Mouse (Mus musculus): ENCODE results near the gene Phyh. TPM values are rescaled to one million over a fixed set of nuclear protein-coding genes. Genes with fewer than 3 reads are reported as not detected.

Phyh gene
- polyA plus RNA-seq, 1 experiment from 2014 or later: 180 TPM

GRCm38 (mm10) chr2:4950986-4951385 lies 32.2 kb downstream of the Phyh start:
- Histone ChIP-seq H3K9ac (ENCODE audit: low read length) (no peak overlapping the region), H3K9me3 (ENCODE audit: control insufficient read depth, low read length) (no peaks in the 10 kb centered on the region), H3K36me3 (ENCODE audit: control insufficient read depth, insufficient read depth, low read length) (no peaks in the 10 kb centered on the region), H3K4me1 (replicated peaks; ENCODE audit: control insufficient read depth, insufficient read depth) (no peaks in the 10 kb centered on the region), H3K4me2 (replicated peaks; ENCODE audit: low read depth) (no peak overlapping the region), H3K27me3 (ENCODE audit: control insufficient read depth, insufficient read depth, low read length) (no peaks in the 10 kb centered on the region), H3K27ac (replicated peaks) (no peak overlapping the region), H3K4me3 (ENCODE audit: low read depth, low read length) (no peak overlapping the region)
- DNase-seq (ENCODE audit: low spot score): no peak
- TF ChIP-seq CTCF (IDR thresholded peaks at IDR 0.05; ENCODE audit: low read depth): no peak
- no peak for TF ChIP-seq EP300 (optimal IDR thresholded peaks at IDR 0.05)
- WGBS: 95% methylated on average over 2 of the region's 2 CpGs
- no peak for ATAC-seq (ENCODE audit: low FRiP score, low TSS enrichment)

GRCm38 (mm10) chr2:4954216-4954760 lies 35.5 kb downstream of the Phyh start:
- ATAC-seq (ENCODE audit: low FRiP score, low TSS enrichment) (no peak), DNase-seq (ENCODE audit: low spot score) (no peak)
- Histone ChIP-seq H3K9ac (ENCODE audit: low read length) (no peak overlapping the region), H3K9me3 (ENCODE audit: control insufficient read depth, low read length) (no peaks in the 10 kb centered on the region), H3K36me3 (ENCODE audit: control insufficient read depth, insufficient read depth, low read length) (no peaks in the 10 kb centered on the region), H3K27me3 (ENCODE audit: control insufficient read depth, insufficient read depth, low read length) (no peaks in the 10 kb centered on the region), H3K27ac (replicated peaks) (no peak overlapping the region), H3K4me2 (replicated peaks; ENCODE audit: low read depth) (no peak overlapping the region), H3K4me3 (ENCODE audit: low read depth, low read length) (no peak overlapping the region), H3K4me1 (replicated peaks; ENCODE audit: control insufficient read depth, insufficient read depth) (no peaks in the 10 kb centered on the region)
- TF ChIP-seq EP300 (optimal IDR thresholded peaks at IDR 0.05) (no peak), CTCF (IDR thresholded peaks at IDR 0.05; ENCODE audit: low read depth) (no peak)
- WGBS: 86% methylated on average over 6 of the region's 6 CpGs

- DNase-seq (ENCODE audit: low spot score) (no peak), ATAC-seq (ENCODE audit: low FRiP score, low TSS enrichment) (no peak)
- TF ChIP-seq CTCF (IDR thresholded peaks at IDR 0.05; ENCODE audit: low read depth) (no peak), EP300 (optimal IDR thresholded peaks at IDR 0.05) (no peak)
- Histone ChIP-seq H3K4me1 (replicated peaks; ENCODE audit: control insufficient read depth, insufficient read depth) (no peaks in the 10 kb centered on the region), H3K27me3 (ENCODE audit: control insufficient read depth, insufficient read depth, low read length) (no peaks in the 10 kb centered on the region), H3K27ac (replicated peaks) (no peak overlapping the region), H3K36me3 (ENCODE audit: control insufficient read depth, insufficient read depth, low read length) (no peaks in the 10 kb centered on the region), H3K4me3 (ENCODE audit: low read depth, low read length) (no peak overlapping the region), H3K9ac (ENCODE audit: low read length) (no peak overlapping the region), H3K9me3 (ENCODE audit: control insufficient read depth, low read length) (no peaks in the 10 kb centered on the region), H3K4me2 (replicated peaks; ENCODE audit: low read depth) (no peak overlapping the region)
- 76% methylated on average over 12 of the region's 12 CpGs for WGBS
Measured at GRCm38 (mm10) chr2:4958039-4958438, 39.2 kb downstream of the Phyh start.

GRCm38 (mm10) chr2:4967806-4968205 lies 49.0 kb downstream of the Phyh start:
- Histone ChIP-seq H3K27me3 (ENCODE audit: control insufficient read depth, insufficient read depth, low read length) (no peaks in the 10 kb centered on the region), H3K27ac (replicated peaks) (no peak overlapping the region), H3K4me1 (replicated peaks; ENCODE audit: control insufficient read depth, insufficient read depth) (no peaks in the 10 kb centered on the region), H3K36me3 (ENCODE audit: control insufficient read depth, insufficient read depth, low read length) (no peaks in the 10 kb centered on the region), H3K9ac (ENCODE audit: low read length) (no peak overlapping the region), H3K4me2 (replicated peaks; ENCODE audit: low read depth) (no peak overlapping the region), H3K4me3 (ENCODE audit: low read depth, low read length) (no peak overlapping the region), H3K9me3 (ENCODE audit: control insufficient read depth, low read length) (no peaks in the 10 kb centered on the region)
- no peak for TF ChIP-seq EP300 (optimal IDR thresholded peaks at IDR 0.05)
- TF ChIP-seq CTCF (IDR thresholded peaks at IDR 0.05; ENCODE audit: low read depth): no peak
- ATAC-seq (ENCODE audit: low FRiP score, low TSS enrichment) (no peak), DNase-seq (ENCODE audit: low spot score) (no peak)
- WGBS: 83% methylated on average over 2 of the region's 2 CpGs

- H3K36me3 ChIP-seq (ENCODE audit: control insufficient read depth, insufficient read depth, low read length): no peaks in the 10 kb centered on the region
- DNase-seq (ENCODE audit: low spot score) (no peak), ATAC-seq (ENCODE audit: low FRiP score, low TSS enrichment) (no peak)
- no peaks in the 10 kb centered on the region for H3K9me3 ChIP-seq (ENCODE audit: control insufficient read depth, low read length)
- H3K27ac ChIP-seq (replicated peaks): no peak overlapping the region
- H3K9ac ChIP-seq (ENCODE audit: low read length): no peak overlapping the region
- H3K4me2 ChIP-seq (replicated peaks; ENCODE audit: low read depth): no peak overlapping the region
- whole genome bisulfite sequencing: 97% methylated on average over 1 of the region's 2 CpGs
- H3K4me1 ChIP-seq (replicated peaks; ENCODE audit: control insufficient read depth, insufficient read depth): no peaks in the 10 kb centered on the region
- no peaks in the 10 kb centered on the region for H3K27me3 ChIP-seq (ENCODE audit: control insufficient read depth, insufficient read depth, low read length)
- H3K4me3 ChIP-seq (ENCODE audit: low read depth, low read length): no peak overlapping the region
- TF ChIP-seq CTCF (IDR thresholded peaks at IDR 0.05; ENCODE audit: low read depth): no peak
- TF ChIP-seq EP300 (optimal IDR thresholded peaks at IDR 0.05): no peak
Measured at GRCm38 (mm10) chr2:4969083-4969482, 50.3 kb downstream of the Phyh start.

- TF ChIP-seq CTCF (IDR thresholded peaks at IDR 0.05; ENCODE audit: low read depth) (no peak), EP300 (optimal IDR thresholded peaks at IDR 0.05) (no peak)
- Histone ChIP-seq H3K9ac (ENCODE audit: low read length) (no peak within 1 kb of the TSS), H3K4me2 (replicated peaks; ENCODE audit: low read depth) (no peak within 1 kb of the TSS), H3K4me3 (ENCODE audit: low read depth, low read length) (no peak within 1 kb of the TSS), H3K27me3 (ENCODE audit: control insufficient read depth, insufficient read depth, low read length) (no peaks in the 10 kb centered on the region), H3K36me3 (ENCODE audit: control insufficient read depth, insufficient read depth, low read length) (no peaks in the 10 kb centered on the region), H3K27ac (replicated peaks) (no peak within 1 kb of the TSS), H3K4me1 (replicated peaks; ENCODE audit: control insufficient read depth, insufficient read depth) (no peaks in the 10 kb centered on the region), H3K9me3 (ENCODE audit: control insufficient read depth, low read length) (no peaks in the 10 kb centered on the region)
- ATAC-seq (ENCODE audit: low FRiP score, low TSS enrichment) (no peak), DNase-seq (ENCODE audit: low spot score) (no peak)
- WGBS: 72% methylated on average over 5 of the region's 5 CpGs
Measured at GRCm38 (mm10) chr2:4975807-4976206, 57.0 kb downstream of the Phyh start, which contains the start of gene Ucma. TSS of gene Ucma (plus strand) at chr2:4976122.

Measured in stomach, postnatal 0 days (tissue).